Mouse (Mus musculus): Measurements from ENCODE around the gene Ephx1. TPM values are rescaled to one million over a fixed set of nuclear protein-coding genes. Genes with fewer than 3 reads are reported as not detected.

The Ephx1 gene
- polyA plus RNA-seq (2014; fragmentation: Nextera tagmentation; extraction: Ambion mirVana) = 8.7 and 10.3 TPM in 2 replicates

GRCm38 (mm10) chr1:181020756-181021487 is at the start of gene Ephx1:
Gene Ephx1 (minus strand): TSS chr1:181020904.
- H3K4me2 ChIP-seq (replicated peaks) = no peak within 1 kb of the TSS
- no peaks in the 10 kb centered on the region for H3K36me3 ChIP-seq (replicated peaks; ENCODE audit: control insufficient read depth, insufficient read depth)
- DNase-seq (ENCODE audit: low spot score) (no peak), ATAC-seq (ENCODE audit: low FRiP score) (no peak)
- H3K27me3 ChIP-seq (ENCODE audit: control insufficient read depth, insufficient read depth, low read length) = no peaks in the 10 kb centered on the region
- no peak within 1 kb of the TSS for H3K4me3 ChIP-seq (replicated peaks; ENCODE audit: low read length)
- 64% methylated on average over 5 of the region's 5 CpGs for WGBS
- H3K4me1 ChIP-seq (replicated peaks; ENCODE audit: control insufficient read depth, insufficient read depth, low read length) = no peaks in the 10 kb centered on the region
- H3K9me3 ChIP-seq (ENCODE audit: control insufficient read depth, low read length) = no peaks in the 10 kb centered on the region
- no peak within 1 kb of the TSS for H3K9ac ChIP-seq
- no peak within 1 kb of the TSS for H3K27ac ChIP-seq

- 68% methylated on average over 11 of the region's 11 CpGs for WGBS
Observed at GRCm38 (mm10) chr1:181069671-181070070, 49.0 kb upstream of the Ephx1 start.

DNA sequence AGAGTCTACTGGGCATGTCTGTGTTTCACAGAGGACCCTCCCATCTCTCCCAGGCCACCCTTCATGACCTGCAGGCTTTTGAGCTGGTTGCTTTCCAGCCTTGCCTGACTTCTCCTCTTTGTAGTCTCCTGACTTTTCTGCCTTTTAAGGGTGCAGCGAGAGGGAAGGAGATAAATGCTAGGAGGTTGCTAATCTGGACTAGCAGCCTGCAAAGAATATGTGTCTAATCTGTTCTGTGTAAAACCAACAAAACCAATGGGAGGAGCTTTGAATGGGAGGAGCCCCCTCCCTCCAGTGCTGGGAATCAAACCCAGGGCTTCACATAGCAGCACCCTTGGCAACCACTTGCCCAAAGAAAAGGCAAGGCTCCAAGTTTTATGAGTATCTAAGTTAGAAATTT is 47.6 kb upstream of the Ephx1 start:
- H3K27ac ChIP-seq = no peak overlapping the region
- ATAC-seq (ENCODE audit: low FRiP score) = no peak
- 89% methylated on average over 1 of the region's 1 CpGs for WGBS

More at GRCm38 (mm10) chr1:181069671-181070070, 49.0 kb upstream of the Ephx1 start:
- Histone ChIP-seq H3K27me3 (ENCODE audit: control insufficient read depth, insufficient read depth, low read length) (no peaks in the 10 kb centered on the region), H3K4me1 (replicated peaks; ENCODE audit: control insufficient read depth, insufficient read depth, low read length) (no peaks in the 10 kb centered on the region), H3K27ac (no peak overlapping the region), H3K36me3 (replicated peaks; ENCODE audit: control insufficient read depth, insufficient read depth) (no peaks in the 10 kb centered on the region), H3K9me3 (ENCODE audit: control insufficient read depth, low read length) (no peaks in the 10 kb centered on the region), H3K4me2 (replicated peaks) (no peak overlapping the region), H3K4me3 (replicated peaks; ENCODE audit: low read length) (no peak overlapping the region), H3K9ac (no peak overlapping the region)
- ATAC-seq (ENCODE audit: low FRiP score) = no peak
- DNase-seq (ENCODE audit: low spot score) = no peak

DNA sequence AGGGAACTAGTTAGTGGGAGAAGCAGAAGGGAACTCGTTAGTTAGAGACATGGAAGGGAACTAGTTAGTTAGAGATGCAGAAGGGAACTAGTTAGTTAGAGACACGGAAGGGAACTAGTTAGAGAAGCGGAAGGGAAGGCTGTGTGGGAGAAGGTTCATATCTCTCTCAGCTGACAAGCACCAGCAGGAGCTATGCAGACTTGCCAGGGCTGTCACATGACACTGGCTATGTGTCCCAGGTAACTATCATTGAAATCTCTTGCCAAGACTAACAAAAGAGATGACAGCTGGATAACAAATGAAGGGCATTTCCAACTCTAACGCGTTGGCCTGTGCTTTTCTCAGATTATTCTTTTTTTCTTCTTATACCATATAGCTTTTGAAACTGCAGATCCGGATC is 43.9 kb upstream of the Ephx1 start:
- no peaks in the 10 kb centered on the region for H3K9me3 ChIP-seq (ENCODE audit: control insufficient read depth, low read length)
- no peak overlapping the region for H3K4me3 ChIP-seq (replicated peaks; ENCODE audit: low read length)
- H3K4me2 ChIP-seq (replicated peaks) = no peak overlapping the region
- DNase-seq (ENCODE audit: low spot score) (no peak), ATAC-seq (ENCODE audit: low FRiP score) (no peak)
- WGBS = 80% methylated on average over 6 of the region's 6 CpGs
- H3K9ac ChIP-seq = no peak overlapping the region
- H3K27me3 ChIP-seq (ENCODE audit: control insufficient read depth, insufficient read depth, low read length) = no peaks in the 10 kb centered on the region
- H3K36me3 ChIP-seq (replicated peaks; ENCODE audit: control insufficient read depth, insufficient read depth) = no peaks in the 10 kb centered on the region
- no peaks in the 10 kb centered on the region for H3K4me1 ChIP-seq (replicated peaks; ENCODE audit: control insufficient read depth, insufficient read depth, low read length)
- no peak overlapping the region for H3K27ac ChIP-seq

More for the DNA sequence above, 47.6 kb upstream of the Ephx1 start:
- Histone ChIP-seq H3K36me3 (replicated peaks; ENCODE audit: control insufficient read depth, insufficient read depth) (no peaks in the 10 kb centered on the region), H3K4me1 (replicated peaks; ENCODE audit: control insufficient read depth, insufficient read depth, low read length) (no peaks in the 10 kb centered on the region), H3K9ac (no peak overlapping the region), H3K27me3 (ENCODE audit: control insufficient read depth, insufficient read depth, low read length) (no peaks in the 10 kb centered on the region), H3K4me2 (replicated peaks) (no peak overlapping the region), H3K9me3 (ENCODE audit: control insufficient read depth, low read length) (no peaks in the 10 kb centered on the region), H3K4me3 (replicated peaks; ENCODE audit: low read length) (no peak overlapping the region)
- no peak for DNase-seq (ENCODE audit: low spot score)

- H3K27ac ChIP-seq = no peak overlapping the region
- DNase-seq (ENCODE audit: low spot score) (no peak), ATAC-seq (ENCODE audit: low FRiP score) (no peak)
- H3K27me3 ChIP-seq (ENCODE audit: control insufficient read depth, insufficient read depth, low read length) = no peaks in the 10 kb centered on the region
- no peak overlapping the region for H3K9ac ChIP-seq
- WGBS = 73% methylated on average over 2 of the region's 2 CpGs
- no peaks in the 10 kb centered on the region for H3K36me3 ChIP-seq (replicated peaks; ENCODE audit: control insufficient read depth, insufficient read depth)
- H3K4me1 ChIP-seq (replicated peaks; ENCODE audit: control insufficient read depth, insufficient read depth, low read length) = no peaks in the 10 kb centered on the region
- no peak overlapping the region for H3K4me3 ChIP-seq (replicated peaks; ENCODE audit: low read length)
- H3K4me2 ChIP-seq (replicated peaks) = no peak overlapping the region
- H3K9me3 ChIP-seq (ENCODE audit: control insufficient read depth, low read length) = no peaks in the 10 kb centered on the region
Observed at GRCm38 (mm10) chr1:181063991-181064390, 43.3 kb upstream of the Ephx1 start.

DNA sequence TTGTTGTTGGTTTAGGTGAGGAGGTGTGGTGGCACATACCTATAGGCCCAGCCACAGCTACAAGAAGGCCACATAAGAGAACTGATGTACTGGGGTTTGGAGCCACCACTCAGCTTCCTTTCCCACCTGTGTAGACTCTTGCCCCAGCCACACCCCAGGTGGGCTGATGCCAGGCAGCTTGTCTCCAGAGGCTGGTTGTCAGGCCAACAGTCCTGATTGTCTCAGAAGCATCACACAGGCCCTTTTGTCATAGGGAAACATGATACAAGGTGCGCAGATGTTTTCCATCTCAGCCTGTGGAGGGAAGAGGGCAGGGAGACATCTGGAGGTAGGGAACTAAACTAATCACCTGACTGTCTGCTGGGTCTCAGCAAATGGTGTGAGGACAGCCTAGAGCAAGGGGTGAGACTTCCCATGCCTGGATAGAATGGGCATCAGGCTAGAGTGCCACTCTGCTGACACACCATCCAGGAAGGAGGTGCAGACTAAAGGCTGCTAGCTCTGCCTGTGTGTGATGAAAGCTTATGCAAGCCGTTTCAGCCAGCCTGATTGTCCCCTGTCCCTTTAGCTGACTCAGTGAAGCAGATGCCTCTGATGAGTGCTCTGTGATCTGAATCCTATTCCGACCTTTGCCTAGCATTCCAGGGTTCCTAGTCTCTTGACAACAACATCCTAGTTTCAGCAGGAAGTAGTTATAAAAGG is 41.2 kb upstream of the Ephx1 start:
- DNase-seq (ENCODE audit: low spot score) (no peak), ATAC-seq (ENCODE audit: low FRiP score) (no peak)
- H3K9me3 ChIP-seq (ENCODE audit: control insufficient read depth, low read length) = no peaks in the 10 kb centered on the region
- no peaks in the 10 kb centered on the region for H3K4me1 ChIP-seq (replicated peaks; ENCODE audit: control insufficient read depth, insufficient read depth, low read length)
- H3K9ac ChIP-seq = no peak overlapping the region
- 67% methylated on average over 3 of the region's 3 CpGs for WGBS
- no peaks in the 10 kb centered on the region for H3K27me3 ChIP-seq (ENCODE audit: control insufficient read depth, insufficient read depth, low read length)
- H3K36me3 ChIP-seq (replicated peaks; ENCODE audit: control insufficient read depth, insufficient read depth) = no peaks in the 10 kb centered on the region
- no peak overlapping the region for H3K4me2 ChIP-seq (replicated peaks)
- H3K4me3 ChIP-seq (replicated peaks; ENCODE audit: low read length) = no peak overlapping the region
- H3K27ac ChIP-seq = no peak overlapping the region

DNA sequence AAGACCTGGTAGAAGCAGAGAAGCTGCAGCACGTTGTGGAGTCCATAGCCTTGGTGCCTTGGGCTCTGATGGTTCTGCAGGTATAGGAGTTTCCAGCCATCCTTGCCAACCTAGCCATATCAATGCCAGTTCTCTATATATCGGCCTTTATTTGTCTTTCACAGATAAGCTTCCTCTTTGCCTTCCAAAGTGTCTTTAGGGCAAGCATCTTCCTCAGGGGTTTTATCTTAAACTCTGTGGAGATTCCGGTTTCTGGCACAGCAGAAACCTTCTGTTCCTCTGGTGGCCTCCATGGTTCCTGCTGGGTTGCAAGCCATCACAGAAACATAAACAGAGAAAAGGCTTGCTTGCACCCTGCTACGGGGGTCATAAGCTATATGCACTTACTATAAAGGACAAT is 32.2 kb upstream of the Ephx1 start:
- Histone ChIP-seq H3K4me3 (replicated peaks; ENCODE audit: low read length) (no peak overlapping the region), H3K4me2 (replicated peaks) (no peak overlapping the region), H3K9me3 (ENCODE audit: control insufficient read depth, low read length) (no peaks in the 10 kb centered on the region), H3K27me3 (ENCODE audit: control insufficient read depth, insufficient read depth, low read length) (no peaks in the 10 kb centered on the region), H3K9ac (no peak overlapping the region), H3K4me1 (replicated peaks; ENCODE audit: control insufficient read depth, insufficient read depth, low read length) (no peaks in the 10 kb centered on the region), H3K36me3 (replicated peaks; ENCODE audit: control insufficient read depth, insufficient read depth) (no peaks in the 10 kb centered on the region), H3K27ac (no peak overlapping the region)
- WGBS = 91% methylated on average over 4 of the region's 4 CpGs
- DNase-seq (ENCODE audit: low spot score) = no peak
- ATAC-seq (ENCODE audit: low FRiP score) = no peak

- no peak within 1 kb of the TSS for H3K27ac ChIP-seq
- ATAC-seq (ENCODE audit: low FRiP score) (no peak), DNase-seq (ENCODE audit: low spot score) (no peak)
- H3K9me3 ChIP-seq (ENCODE audit: control insufficient read depth, low read length) = no peaks in the 10 kb centered on the region
- no peaks in the 10 kb centered on the region for H3K36me3 ChIP-seq (replicated peaks; ENCODE audit: control insufficient read depth, insufficient read depth)
- H3K4me3 ChIP-seq (replicated peaks; ENCODE audit: low read length) = no peak within 1 kb of the TSS
- no peaks in the 10 kb centered on the region for H3K4me1 ChIP-seq (replicated peaks; ENCODE audit: control insufficient read depth, insufficient read depth, low read length)
- 85% methylated on average over 6 of the region's 6 CpGs for WGBS
- H3K9ac ChIP-seq = no peak within 1 kb of the TSS
- no peak within 1 kb of the TSS for H3K4me2 ChIP-seq (replicated peaks)
- no peaks in the 10 kb centered on the region for H3K27me3 ChIP-seq (ENCODE audit: control insufficient read depth, insufficient read depth, low read length)
Observed at GRCm38 (mm10) chr1:181050937-181051336, 30.2 kb upstream of the Ephx1 start, which contains the start of gene 9130409I23Rik. Gene 9130409I23Rik (plus strand): TSS chr1:181051237.

DNA sequence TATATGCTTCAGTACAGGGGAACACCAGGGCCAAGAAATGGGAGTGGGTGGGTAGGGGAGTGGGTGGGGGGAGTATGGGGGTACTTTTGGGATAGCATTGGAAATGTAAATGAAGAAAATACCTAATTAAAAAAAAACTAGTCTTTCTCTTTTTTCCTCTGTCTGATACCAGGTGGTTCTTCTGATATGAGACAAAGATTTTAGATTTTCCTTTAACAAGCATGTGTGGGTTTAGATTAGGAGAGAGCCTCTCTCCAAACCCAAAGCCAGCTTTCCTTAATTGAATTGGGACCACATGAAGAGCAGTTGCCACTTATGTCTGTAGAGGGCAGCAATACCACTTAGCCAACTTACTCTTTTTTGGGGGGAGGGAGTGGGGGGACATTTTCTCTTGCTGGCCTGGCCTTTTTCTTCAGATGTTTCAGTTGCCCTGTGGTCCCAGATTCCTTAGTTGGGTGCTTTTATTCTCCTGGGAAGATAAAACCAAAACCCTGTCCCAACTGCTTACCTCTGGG is 28.7 kb upstream of the Ephx1 start:
- H3K9me3 ChIP-seq (ENCODE audit: control insufficient read depth, low read length) = no peaks in the 10 kb centered on the region
- H3K27ac ChIP-seq = no peak overlapping the region
- no peak overlapping the region for H3K4me3 ChIP-seq (replicated peaks; ENCODE audit: low read length)
- H3K4me1 ChIP-seq (replicated peaks; ENCODE audit: control insufficient read depth, insufficient read depth, low read length) = no peaks in the 10 kb centered on the region
- no peaks in the 10 kb centered on the region for H3K36me3 ChIP-seq (replicated peaks; ENCODE audit: control insufficient read depth, insufficient read depth)
- H3K4me2 ChIP-seq (replicated peaks) = no peak overlapping the region
- no peak overlapping the region for H3K9ac ChIP-seq
- ATAC-seq (ENCODE audit: low FRiP score) = no peak
- no peak for DNase-seq (ENCODE audit: low spot score)
- no peaks in the 10 kb centered on the region for H3K27me3 ChIP-seq (ENCODE audit: control insufficient read depth, insufficient read depth, low read length)

Data from hindbrain, embryonic 14.5 days (tissue).